Mouse (Mus musculus) midbrain, embryonic 13.5 days (tissue): ENCODE measurements at regions not wholly inside any gene's neighbourhood (a gene's known extent, or its start where the extent isn't known, plus 50 kb on each side); places are given as distances from the start of the nearest gene placed in this dataset. TPM values are rescaled to one million over a fixed set of nuclear protein-coding genes. Genes with fewer than 3 reads are reported as not detected.

Experiments
- ATAC-seq: fragments of 200-750 bp; cut with Nextera tagmentation; 2 replicates; pipeline ENCODE4 v1.8.0; 2017; ENCODE audit warnings: mild to moderate bottlenecking, moderate TSS enrichment, moderate library complexity
- H3K27ac ChIP-seq: fragments of 300-500 bp; sonication (generic); 2 replicates; pipeline ENCODE4 v1.5.1; 2015; ENCODE audit warnings: inconsistent platforms, mild to moderate bottlenecking, moderate library complexity
- H3K27me3 ChIP-seq: fragments of 300-500 bp; sonication (generic); 2 replicates; pipeline ENCODE4 v1.6.1; 2015; ENCODE audit warnings: mild to moderate bottlenecking, inconsistent platforms
- H3K36me3 ChIP-seq: fragments of 300-500 bp; sonication (generic); 2 replicates; pipeline ENCODE4 v1.6.1; 2015; ENCODE audit warnings: mild to moderate bottlenecking, inconsistent platforms
- H3K4me1 ChIP-seq: fragments of 300-500 bp; sonication (generic); replicated peaks from 2 replicates; pipeline ENCODE4 v1.6.1; 2015; ENCODE audit warnings: inconsistent platforms
- H3K4me2 ChIP-seq: fragments of 300-500 bp; sonication (generic); replicated peaks from 2 replicates; pipeline ENCODE4 v1.6.1; 2015; ENCODE audit warnings: moderate library complexity, mild to moderate bottlenecking, inconsistent platforms
- H3K4me3 ChIP-seq: fragments of 300-500 bp; sonication (generic); replicated peaks from 2 replicates; pipeline ENCODE4 v1.5.1; 2015; ENCODE audit warnings: mild to moderate bottlenecking, inconsistent platforms
- H3K9ac ChIP-seq: fragments of 300-500 bp; sonication (generic); replicated peaks from 2 replicates; pipeline ENCODE4 v1.6.1; 2015; ENCODE audit warnings: mild to moderate bottlenecking, inconsistent platforms
- H3K9me3 ChIP-seq: fragments of 300-500 bp; sonication (generic); 2 replicates; pipeline ENCODE4 v1.6.1; 2016; ENCODE audit warnings: mild to moderate bottlenecking, inconsistent platforms
- WGBS: fragments of 180-500 bp; shearing (Covaris S2); methylation state at CpG from one replicate; pipeline ENCODE4 v1.1.7; 2015; 5-methylcytosine and 5-hydroxymethylcytosine counted together
- microRNA-seq: library from miRNA; unstranded; fragments of <30 nt; microRNA quantifications from one replicate; pipeline ENCODE4, GENCODE M21; 2016

- Histone ChIP-seq H3K4me1 (peaks cover 10% of the 10 kb centered on the region), H3K9ac (no peak overlapping the region), H3K27ac (no peak overlapping the region), H3K4me3 (no peak overlapping the region), H3K27me3 (no peaks in the 10 kb centered on the region), H3K36me3 (no peaks in the 10 kb centered on the region), H3K4me2 (no peak overlapping the region), H3K9me3 (no peaks in the 10 kb centered on the region)
- ATAC-seq = 0 out of 2 replicates have a peak, but pooled peaks have one; percentile 24
- WGBS = 72% methylated on average over 6 of the region's 6 CpGs
Observed at GRCm38 (mm10) chr17:64550034-64550433, 50.5 kb upstream of the Man2a1 start.

Small RNA genes lying in the stretch of these regions (microRNA-seq; reads per million reads assigned to microRNA genes)
- not detected for gene Mir6420
